Mouse (Mus musculus) hindbrain, embryonic 14.5 days (tissue): ENCODE data around the gene Ccdc84. TPM values are rescaled to one million over a fixed set of nuclear protein-coding genes. Genes with fewer than 3 reads are reported as not detected.
"Not testable (repeated sequence)": the region's sequence is repeated elsewhere in the genome, so short reads cannot be mapped to it uniquely, and the experiment has no call there.

Experiments
- ATAC-seq: fragments of 200-750 bp; cut with Nextera tagmentation; 2 replicates; pipeline ENCODE4 v1.8.0; 2017; ENCODE audit warnings: moderate number of reproducible peaks, mild to moderate bottlenecking, moderate TSS enrichment, moderate library complexity; ENCODE audit not compliant: low FRiP score
- DNase-seq: peaks from one replicate; pipeline ENCODE4 v3.0.0-alpha.2; 2015; ENCODE audit warnings: low spot score
- H3K27ac ChIP-seq: fragments of 300-500 bp; sonication (generic); 2 replicates; pipeline ENCODE4 v1.5.1; 2014; ENCODE audit warnings: mild to moderate bottlenecking, moderate library complexity
- H3K27me3 ChIP-seq: fragments of 300-500 bp; sonication (generic); 2 replicates; pipeline ENCODE4 v1.6.1; 2014; ENCODE audit warnings: mild to moderate bottlenecking, low read length, mixed read lengths; ENCODE audit not compliant: control insufficient read depth, insufficient read depth
- H3K36me3 ChIP-seq: fragments of 300-500 bp; sonication (generic); replicated peaks from 2 replicates; pipeline ENCODE4 v1.6.1; 2014; ENCODE audit not compliant: control insufficient read depth, insufficient read depth
- H3K4me1 ChIP-seq: fragments of 300-500 bp; sonication (generic); replicated peaks from 2 replicates; pipeline ENCODE4 v1.6.1; 2014; ENCODE audit warnings: antibody characterized with exemption, low read length, mixed read lengths; ENCODE audit not compliant: control insufficient read depth, insufficient read depth
- H3K4me2 ChIP-seq: fragments of 300-500 bp; sonication (generic); replicated peaks from 2 replicates; pipeline ENCODE4 v1.6.1; 2014; ENCODE audit warnings: mild to moderate bottlenecking, moderate library complexity
- H3K4me3 ChIP-seq: fragments of 300-500 bp; sonication (generic); replicated peaks from 2 replicates; pipeline ENCODE4 v1.5.1; 2014; ENCODE audit warnings: mild to moderate bottlenecking, low read length
- H3K9ac ChIP-seq: fragments of 300-500 bp; sonication (generic); 2 replicates; pipeline ENCODE4 v1.6.1; 2014
- H3K9me3 ChIP-seq: fragments of 300-500 bp; sonication (generic); 2 replicates; pipeline ENCODE4 v1.6.1; 2016; ENCODE audit warnings: low read length; ENCODE audit not compliant: control insufficient read depth
- WGBS: fragments of 180-500 bp; shearing (Covaris S2); extraction: QIAGEN DNeasy Blood & Tissue Kit; methylation state at CpG from one replicate; pipeline ENCODE4 v1.1.7; 2014; 5-methylcytosine and 5-hydroxymethylcytosine counted together
- microRNA-seq: library from miRNA; unstranded; fragments of <30 nt; microRNA quantifications from one replicate; pipeline ENCODE4, GENCODE M21; 2016
- polyA plus RNA-seq: library from polyadenylated mRNA; unstranded; fragments of >200 nt; fragmentation: Nextera tagmentation; extraction: Ambion mirVana; gene quantifications from 2 replicates; pipeline ENCODE4 v1.2.1, GENCODE M21; 2014

The Ccdc84 gene
- polyA plus RNA-seq, 1 experiment from 2014 or later: 28.2 TPM

DNA sequence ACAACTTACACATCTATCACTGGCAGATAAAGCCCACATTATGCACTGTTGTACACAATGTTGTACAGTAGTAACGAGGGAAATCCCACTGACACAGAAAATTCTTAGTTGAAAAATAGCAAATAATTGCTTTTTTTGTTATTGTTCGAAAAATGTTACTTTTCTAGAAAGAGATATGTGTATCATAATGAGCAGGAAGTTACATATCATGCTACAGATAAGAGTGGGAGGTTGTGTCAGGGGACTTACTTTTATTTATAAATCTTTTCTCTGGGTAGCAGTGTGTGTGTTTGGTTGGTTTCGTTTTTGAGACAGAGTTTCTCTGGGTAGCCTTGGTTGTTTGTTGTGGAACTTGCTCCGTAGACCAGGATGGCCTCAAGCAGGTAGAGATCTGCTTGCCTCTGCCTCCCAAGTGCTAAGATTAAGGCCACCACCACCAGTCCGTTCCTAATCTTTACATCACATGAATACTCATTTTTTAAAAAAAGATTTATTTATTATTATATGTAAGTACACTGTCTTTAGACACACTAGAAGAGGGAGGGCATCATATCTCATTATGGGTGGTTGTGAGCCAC lies 40.1 kb downstream of the Ccdc84 start:
- DNase-seq: no peak
- no peak for ATAC-seq
- H3K9ac ChIP-seq: peak overlapping the region; percentile 66
- no peaks in the 10 kb centered on the region for H3K9me3 ChIP-seq
- no peaks in the 10 kb centered on the region for H3K27me3 ChIP-seq
- H3K27ac ChIP-seq: peak overlapping the region; percentile 88
- peak overlapping the region; percentile 65 for H3K4me2 ChIP-seq
- peak overlapping the region; percentile 91 for H3K4me3 ChIP-seq
- H3K4me1 ChIP-seq: peaks cover 22% of the 10 kb centered on the region
- peaks cover 25% of the 10 kb centered on the region for H3K36me3 ChIP-seq
- 87% methylated on average over 5 of the region's 5 CpGs for WGBS

DNA sequence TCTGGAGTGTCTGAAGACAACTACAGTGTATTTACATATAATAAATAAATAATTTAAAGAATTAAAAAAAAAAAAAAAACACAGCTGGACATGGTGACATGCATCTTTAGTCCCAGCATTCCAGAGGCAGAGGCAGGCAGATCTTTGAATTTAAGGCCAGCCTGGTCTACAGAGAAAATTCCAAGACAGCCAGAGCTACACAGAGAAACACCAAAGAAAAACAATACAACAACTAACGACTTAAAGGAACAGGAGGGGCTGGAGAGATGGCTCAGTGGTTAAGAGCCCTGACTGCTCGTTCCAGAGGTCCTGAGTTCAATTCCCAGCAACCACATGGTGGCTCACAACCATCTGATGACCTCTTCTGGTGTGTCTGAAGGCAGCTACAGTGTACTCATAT lies 41.0 kb downstream of the Ccdc84 start:
- ATAC-seq, H3K4me2 ChIP-seq, H3K27me3 ChIP-seq, H3K9ac ChIP-seq, DNase-seq, H3K4me3 ChIP-seq, H3K9me3 ChIP-seq, H3K27ac ChIP-seq: not testable (repeated sequence)
- Histone ChIP-seq H3K4me1 (peaks cover 22% of the 10 kb centered on the region), H3K36me3 (peaks cover 16% of the 10 kb centered on the region)
- WGBS: 92% methylated on average over 2 of the region's 2 CpGs

DNA sequence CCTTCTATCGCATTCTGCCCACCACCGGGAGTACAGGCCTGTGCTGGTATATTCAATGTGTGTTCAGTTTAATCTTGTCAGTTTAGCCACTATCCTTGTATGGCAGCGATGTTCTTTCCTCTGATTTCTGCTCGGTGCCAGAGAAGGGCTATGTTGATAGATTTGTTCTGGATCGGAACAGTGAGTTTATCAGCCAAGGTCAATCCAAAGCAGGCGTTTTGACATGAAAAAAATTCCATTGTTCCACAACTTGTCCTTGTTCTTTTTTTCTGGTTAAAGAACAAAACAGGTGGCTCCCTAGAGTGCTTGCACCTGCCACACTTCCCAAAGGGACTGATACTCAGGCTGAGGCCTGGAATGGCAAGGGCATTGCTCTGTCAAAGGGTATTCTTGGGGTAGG lies 42.2 kb downstream of the Ccdc84 start:
- Histone ChIP-seq H3K4me3 (no peak overlapping the region), H3K36me3 (peaks cover 4% of the 10 kb centered on the region), H3K27ac (no peak overlapping the region), H3K4me1 (peaks cover 22% of the 10 kb centered on the region), H3K4me2 (no peak overlapping the region), H3K9me3 (no peaks in the 10 kb centered on the region), H3K27me3 (no peaks in the 10 kb centered on the region), H3K9ac (no peak overlapping the region)
- 91% methylated on average over 6 of the region's 6 CpGs for WGBS
- DNase-seq: no peak
- no peak for ATAC-seq

DNA sequence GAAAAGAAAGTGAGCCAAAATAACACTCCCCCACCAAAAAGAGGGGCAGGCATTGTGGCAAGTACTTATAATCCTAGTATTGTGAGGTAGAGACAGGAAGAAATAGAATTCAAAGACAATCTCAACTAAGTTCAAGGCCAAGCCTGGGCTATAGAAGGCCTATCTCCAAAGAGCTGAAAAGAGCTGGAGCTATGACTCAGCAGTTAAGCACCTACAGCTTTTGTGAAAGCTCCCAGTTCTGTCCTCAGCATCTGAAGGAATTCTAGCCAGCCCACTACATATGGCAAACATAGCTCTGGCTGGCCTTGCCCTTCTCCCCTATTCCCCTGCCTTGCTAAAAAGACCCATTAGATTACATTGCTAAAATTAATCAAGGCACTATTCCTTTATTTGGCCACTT lies 45.0 kb downstream of the Ccdc84 start:
- no peaks in the 10 kb centered on the region for H3K9me3 ChIP-seq
- no peaks in the 10 kb centered on the region for H3K36me3 ChIP-seq
- H3K27ac ChIP-seq: no peak overlapping the region
- no peak overlapping the region for H3K9ac ChIP-seq
- H3K4me3 ChIP-seq: no peak overlapping the region
- peaks cover 7% of the 10 kb centered on the region; the same call in 1 of the 2 replicates for H3K4me1 ChIP-seq
- H3K4me2 ChIP-seq: no peak overlapping the region
- no peaks in the 10 kb centered on the region for H3K27me3 ChIP-seq
- ATAC-seq (no peak), DNase-seq (no peak)

DNA sequence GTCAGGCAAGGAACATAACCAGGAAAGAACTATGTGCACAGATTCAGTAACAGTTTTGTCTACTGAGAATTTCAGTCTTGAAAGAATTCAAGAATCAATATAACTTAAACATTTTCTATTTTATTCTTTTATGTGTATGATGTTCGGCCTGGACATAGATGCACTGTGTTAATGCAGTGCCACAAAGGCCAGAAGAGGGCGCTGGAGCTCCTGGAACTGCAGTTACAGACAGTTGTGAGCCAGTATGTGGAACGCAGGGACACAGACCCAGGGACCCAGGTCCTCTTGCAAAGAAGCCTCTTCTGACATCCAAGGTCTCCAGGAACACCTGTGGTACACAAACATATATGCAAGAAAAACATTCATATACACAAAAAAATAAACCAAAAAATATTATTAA lies 53.9 kb downstream of the Ccdc84 start:
- DNase-seq (no peak), ATAC-seq (no peak)
- Histone ChIP-seq H3K4me3 (no peak overlapping the region), H3K9me3 (no peaks in the 10 kb centered on the region), H3K4me2 (no peak overlapping the region), H3K27me3 (no peaks in the 10 kb centered on the region), H3K27ac (no peak overlapping the region), H3K9ac (no peak overlapping the region), H3K36me3 (peaks cover 2% of the 10 kb centered on the region), H3K4me1 (peaks cover 7% of the 10 kb centered on the region)
- WGBS: 60% methylated on average over 3 of the region's 3 CpGs

DNA sequence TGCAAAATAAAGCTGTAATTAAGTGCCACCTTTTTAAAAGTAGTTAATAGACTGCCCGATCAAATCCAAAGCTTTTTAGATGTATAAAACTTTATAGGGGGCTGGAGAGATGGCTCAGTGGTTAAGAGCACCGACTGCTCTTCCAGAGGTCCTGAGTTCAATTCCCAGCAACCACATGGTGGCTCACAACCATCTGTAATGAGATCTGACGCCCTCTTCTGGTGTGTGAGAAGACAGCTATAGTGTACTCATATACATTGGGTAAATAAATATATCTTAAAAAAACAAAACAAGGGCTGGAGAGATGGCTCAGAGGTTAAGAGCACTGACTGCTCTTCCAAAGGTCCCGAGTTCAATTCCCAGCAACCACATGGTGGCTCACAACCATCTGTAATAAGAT lies 56.4 kb downstream of the Ccdc84 start:
- H3K4me1 ChIP-seq, H3K27me3 ChIP-seq, H3K9me3 ChIP-seq, DNase-seq, ATAC-seq, H3K9ac ChIP-seq: not testable (repeated sequence)
- Histone ChIP-seq H3K4me2 (peak overlapping the region; percentile 88), H3K36me3 (peaks cover 24% of the 10 kb centered on the region), H3K4me3 (peak overlapping the region; percentile 76), H3K27ac (0 out of 2 replicates have a peak overlapping the region, but pooled peaks have one; percentile 74)
- WGBS: 47% methylated on average over 4 of the region's 4 CpGs

DNA sequence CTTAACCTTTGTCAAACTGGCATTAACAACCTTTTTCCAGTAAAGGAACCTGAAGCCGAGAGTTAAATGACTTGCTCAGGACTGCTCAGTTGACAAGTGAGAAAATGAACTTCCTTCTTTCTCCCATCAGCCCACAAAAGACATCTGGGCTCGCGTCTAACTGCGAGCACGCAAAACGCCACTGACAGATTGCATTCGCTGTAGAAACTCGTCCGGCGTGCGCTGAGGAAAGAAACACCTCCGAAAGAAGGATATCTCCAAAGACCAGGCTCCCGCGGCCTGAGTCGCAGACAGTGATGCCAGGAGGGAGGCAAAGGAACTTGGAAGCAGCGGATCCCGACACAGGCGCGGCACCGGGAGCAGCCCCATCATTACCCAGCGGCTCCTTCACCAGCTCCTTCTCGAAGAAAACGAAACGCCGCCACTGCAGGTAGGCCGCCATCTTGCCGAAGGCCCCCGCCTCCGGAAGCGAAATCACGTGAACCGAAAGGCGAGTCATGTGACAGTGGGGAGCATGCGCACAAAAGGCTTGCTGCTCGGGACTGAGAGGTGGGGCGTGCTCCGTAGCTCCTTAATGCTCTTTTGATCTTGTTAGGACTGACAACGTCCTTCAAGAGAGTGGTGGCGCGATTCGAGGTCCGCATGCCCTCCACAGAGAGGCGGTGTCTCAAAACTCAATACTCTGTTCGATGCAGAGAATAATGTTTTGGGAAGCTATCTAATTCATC lies 57.0 kb downstream of the Ccdc84 start, which contains the start of gene Vps11:
TSS of gene Vps11 (minus strand) at position 481 of the 728 bp plus-strand sequence.
- Histone ChIP-seq H3K36me3 (peaks cover 30% of the 10 kb centered on the region), H3K27me3 (no peaks in the 10 kb centered on the region), H3K9me3 (no peaks in the 10 kb centered on the region), H3K27ac (peak within 1 kb of the TSS; percentile 74), H3K9ac (peak within 1 kb of the TSS; percentile 88), H3K4me3 (peak within 1 kb of the TSS; percentile 76), H3K4me2 (peak within 1 kb of the TSS; percentile 88), H3K4me1 (peaks cover 7% of the 10 kb centered on the region)
- WGBS: under 1% methylated on average over 44 of the region's 44 CpGs
- ATAC-seq (peak; percentile 90), DNase-seq (peak; percentile 97)

Small RNAs within 50 kb of the gene (microRNA-seq; reads per million reads assigned to microRNA genes)
- 0.48 reads per million for gene Mir7085

Other genes with a start within 250 kb of the Ccdc84 start
- 22.4 and 22.9 TPM in 2 replicates for gene Cbl, start 184.5 kb downstream of the Ccdc84 start, polyA plus RNA-seq
- not detected in 2 replicates for gene Ccdc153, start 177.9 kb downstream of the Ccdc84 start, polyA plus RNA-seq
- 0.46 and 1.1 TPM in 2 replicates for gene Pdzd3, start 167.1 kb downstream of the Ccdc84 start, polyA plus RNA-seq
- gene Nlrx1, start 150.0 kb downstream of the Ccdc84 start, polyA plus RNA-seq: 4.4 and 5.1 TPM in 2 replicates
- gene Abcg4, start 130.0 kb downstream of the Ccdc84 start, polyA plus RNA-seq: 21.7 and 24.4 TPM in 2 replicates
- 17.4 and 17.9 TPM in 2 replicates for gene Hinfp, start 112.9 kb downstream of the Ccdc84 start, polyA plus RNA-seq
- 24.0 and 25.6 TPM in 2 replicates for gene C2cd2l, start 98.3 kb downstream of the Ccdc84 start, polyA plus RNA-seq
- gene Dpagt1, start 92.5 kb downstream of the Ccdc84 start, polyA plus RNA-seq: 34.6 and 36.1 TPM in 2 replicates
- 102 and 107 TPM in 2 replicates for gene H2afx, start 83.9 kb downstream of the Ccdc84 start, polyA plus RNA-seq
- 60.8 and 62.2 TPM in 2 replicates for gene Hmbs, start 74.3 kb downstream of the Ccdc84 start, polyA plus RNA-seq
- gene Vps11, start 56.9 kb downstream of the Ccdc84 start, polyA plus RNA-seq: 34.8 and 42.4 TPM in 2 replicates
- gene Hyou1, start 39.1 kb downstream of the Ccdc84 start, polyA plus RNA-seq: 25.0 and 27.8 TPM in 2 replicates
- gene Slc37a4, start 21.7 kb downstream of the Ccdc84 start, polyA plus RNA-seq: 65.2 and 65.8 TPM in 2 replicates
- 1,177 and 1,438 TPM in 2 replicates for gene Rps25, start 11.4 kb downstream of the Ccdc84 start, polyA plus RNA-seq
- 289 and 299 TPM in 2 replicates for gene Trappc4, start 11.0 kb downstream of the Ccdc84 start, polyA plus RNA-seq
- gene Foxr1, start 22.6 kb upstream of the Ccdc84 start, polyA plus RNA-seq: not detected in 2 replicates
- gene Upk2, start 36.4 kb upstream of the Ccdc84 start, polyA plus RNA-seq: not detected in 2 replicates
- gene Bcl9l, start 64.3 kb upstream of the Ccdc84 start, polyA plus RNA-seq: 11.6 and 13.5 TPM in 2 replicates
- gene Cxcr5, start 143.3 kb upstream of the Ccdc84 start, polyA plus RNA-seq: not detected in 2 replicates
- gene Ddx6, start 186.3 kb upstream of the Ccdc84 start, polyA plus RNA-seq: 17.7 and 21.2 TPM in 2 replicates